Mouse (Mus musculus) testis, postnatal 10 days (tissue): ENCODE measurements at regions not wholly inside any gene's neighbourhood (a gene's known extent, or its start where the extent isn't known, plus 50 kb on each side); places are given as distances from the start of the nearest gene placed in this dataset.

ENCODE experiments used
- DNase-seq: peaks from one replicate; pipeline ENCODE4 v3.0.0; 2021; ENCODE audit warnings: low spot score

DNA sequence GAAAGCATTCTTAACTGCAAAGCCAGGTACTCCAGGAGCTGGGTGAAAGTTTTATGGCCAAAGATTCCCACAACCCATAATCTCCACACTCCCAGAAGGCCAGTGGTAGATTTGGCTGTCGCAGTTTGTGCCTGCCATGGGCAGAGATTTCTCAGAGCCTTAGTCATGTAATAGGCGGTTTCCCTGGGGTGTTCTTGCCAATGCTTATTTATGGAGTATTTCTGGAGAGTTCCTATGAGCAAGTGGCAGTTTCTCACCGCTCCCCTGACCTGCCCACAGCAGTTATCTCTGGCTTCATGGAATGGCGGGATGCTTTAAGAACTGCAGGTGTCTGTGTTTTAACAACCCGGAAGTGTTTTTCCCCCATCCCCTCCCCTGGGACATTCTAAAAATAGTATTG is 179.8 kb downstream of the 4933412E24Rik start:
- no peak for DNase-seq

DNA sequence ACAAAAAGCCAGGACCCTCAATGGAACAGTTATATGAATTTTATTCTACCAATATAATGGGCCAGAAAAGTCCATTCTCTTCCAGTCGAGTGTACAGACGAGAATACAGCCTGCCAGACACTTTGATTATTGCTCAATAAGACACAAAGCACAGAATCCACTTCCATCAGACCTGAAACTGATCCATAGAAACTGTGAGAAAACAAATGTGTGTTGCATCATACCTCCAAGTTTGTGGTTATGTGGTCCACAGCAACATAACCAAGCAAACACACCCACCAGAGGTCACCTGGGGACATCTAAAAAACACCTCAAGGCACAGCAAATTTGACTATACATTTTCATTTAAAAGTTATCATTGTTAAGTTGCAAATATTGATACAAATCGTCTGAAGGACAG is 183.2 kb downstream of the 4933412E24Rik start:
- DNase-seq: no peak

DNA sequence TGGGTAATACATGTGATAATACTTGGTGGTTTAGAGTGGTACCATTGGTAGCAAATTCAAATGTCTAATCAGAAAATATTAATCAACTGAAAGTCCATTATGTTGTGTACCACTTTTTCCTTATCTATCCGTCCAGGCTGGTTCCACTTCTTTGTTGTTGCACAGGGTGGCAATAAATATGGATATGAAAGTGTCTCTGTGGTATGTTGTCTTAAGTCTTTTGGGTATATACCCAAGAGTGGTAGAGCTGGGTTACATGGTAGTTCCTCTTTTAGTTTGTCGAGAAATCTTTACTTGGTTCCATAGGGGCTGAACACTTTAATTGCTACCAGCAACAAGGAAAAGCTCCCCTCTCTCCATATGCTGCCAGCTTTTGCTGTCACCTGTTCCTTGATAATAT is 184.9 kb downstream of the 4933412E24Rik start:
- DNase-seq: no peak

DNA sequence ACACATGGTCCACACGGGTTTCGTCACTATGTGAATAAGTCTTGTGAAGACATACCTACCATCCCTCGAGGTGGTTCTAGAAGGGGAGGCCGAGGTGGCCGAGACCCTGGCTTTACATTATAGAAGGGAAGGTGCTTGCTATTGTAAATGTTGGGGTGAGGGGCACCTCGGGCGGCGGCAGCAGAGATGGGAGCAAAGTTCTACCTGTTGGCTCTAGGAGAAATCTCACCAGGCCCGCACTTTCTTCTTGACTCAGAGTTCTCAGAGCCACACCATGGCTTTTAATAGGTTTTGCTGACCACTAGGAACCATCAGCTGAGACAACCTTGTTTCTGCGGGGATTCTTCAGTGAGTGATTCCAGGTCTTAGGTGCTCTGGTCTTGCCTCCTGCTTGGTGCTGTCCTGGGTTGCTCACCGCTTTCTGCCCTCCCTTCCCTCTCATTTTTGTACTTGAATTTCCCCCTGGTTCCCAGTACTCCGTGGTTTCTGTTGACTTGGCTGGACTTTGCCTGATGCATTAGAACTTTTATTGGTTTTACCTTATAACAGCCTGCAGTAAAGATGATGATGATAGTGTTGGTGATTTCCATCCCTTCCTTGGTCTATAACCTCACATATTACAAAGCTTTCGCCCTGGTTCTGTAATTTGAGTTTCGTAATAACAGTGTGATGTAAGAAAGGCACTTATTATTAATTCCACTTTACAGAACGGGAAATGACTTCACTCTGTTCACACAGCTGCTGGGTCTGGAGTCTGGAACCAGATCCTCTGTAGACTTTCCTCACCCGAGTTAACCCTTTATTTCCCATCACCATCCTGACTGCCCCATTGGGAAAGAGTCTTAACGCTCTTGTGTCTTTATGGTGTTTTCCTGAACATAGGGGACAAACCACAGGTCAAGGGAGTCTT is 185.6 kb downstream of the 4933412E24Rik start:
- DNase-seq: no peak

DNA sequence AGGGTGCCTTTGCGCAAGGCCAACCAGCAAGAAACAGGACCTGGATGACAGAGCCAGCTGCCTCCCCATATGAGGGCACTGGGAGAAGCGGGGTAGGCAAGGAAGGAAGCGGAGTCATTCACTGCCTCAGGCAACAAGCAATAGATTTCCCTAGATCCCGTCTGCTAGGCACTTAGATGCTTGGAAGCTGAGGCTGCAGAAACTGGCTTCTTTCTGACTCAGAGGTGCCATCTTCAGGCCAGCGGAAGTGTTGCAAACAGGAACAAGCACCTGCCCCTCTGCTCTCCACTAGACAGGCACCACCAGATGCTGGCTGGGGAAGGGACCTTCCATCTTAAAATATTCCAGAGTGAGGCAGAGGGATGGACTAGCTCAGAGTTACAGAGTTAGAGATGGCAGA is 188.0 kb downstream of the 4933412E24Rik start:
- DNase-seq: peak; percentile 86

DNA sequence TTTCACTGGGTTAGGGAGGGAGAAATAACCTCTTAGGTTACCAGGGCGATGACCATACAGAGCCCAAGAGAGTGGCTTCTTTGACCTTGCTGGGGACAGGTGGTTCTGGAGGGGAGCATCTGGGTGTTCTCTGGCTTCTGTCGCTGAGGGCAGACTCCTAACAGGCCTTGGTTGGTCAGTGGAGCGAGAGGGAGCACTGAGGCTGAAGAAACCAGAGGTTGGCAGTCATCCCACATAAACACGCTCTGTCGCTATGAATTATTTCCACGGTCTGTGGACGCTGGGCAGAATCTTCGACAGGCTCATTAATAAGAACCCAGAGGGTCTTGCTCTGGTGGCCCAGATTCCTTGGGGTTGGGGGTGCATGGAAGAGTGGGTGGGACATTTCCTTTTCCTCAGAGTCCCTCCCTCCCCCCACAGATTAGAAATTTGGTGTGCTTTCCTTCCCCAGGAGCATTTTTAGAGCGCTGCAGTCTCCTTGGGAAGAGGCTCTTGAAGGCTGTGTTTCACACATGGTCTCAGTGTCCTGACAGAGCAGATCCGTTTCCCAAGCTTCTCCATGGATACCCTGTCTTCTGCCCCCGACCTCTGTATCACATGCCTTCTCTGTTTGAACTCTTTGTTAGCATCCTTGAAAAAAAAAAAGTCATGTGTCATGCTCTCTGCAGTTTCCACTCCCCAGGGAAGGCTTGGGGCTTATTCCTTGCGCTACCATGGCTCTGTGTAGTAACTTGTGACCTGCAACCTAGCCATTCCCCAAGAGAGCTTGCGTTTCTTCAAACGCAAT is 190.1 kb downstream of the 4933412E24Rik start:
- DNase-seq: no peak

DNA sequence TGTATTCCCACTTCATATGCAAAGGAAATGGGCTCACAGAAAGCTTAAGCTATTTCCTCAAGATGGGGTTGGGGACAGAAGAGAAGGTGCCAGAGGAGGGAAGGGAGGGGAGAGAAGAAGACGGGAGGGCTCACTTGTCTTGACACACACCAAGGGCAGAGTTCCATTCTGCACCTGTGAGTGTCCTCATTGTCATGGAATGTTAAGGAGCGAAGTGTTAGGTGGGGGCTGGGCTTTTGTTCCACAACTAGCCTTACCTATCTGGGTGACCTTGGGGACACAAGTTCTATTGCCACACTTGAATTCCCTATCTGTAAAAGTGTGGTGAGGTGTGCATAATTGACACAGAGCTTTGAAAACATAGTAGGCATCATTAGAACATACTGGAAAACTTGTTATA is 192.5 kb downstream of the 4933412E24Rik start:
- DNase-seq: no peak

DNA sequence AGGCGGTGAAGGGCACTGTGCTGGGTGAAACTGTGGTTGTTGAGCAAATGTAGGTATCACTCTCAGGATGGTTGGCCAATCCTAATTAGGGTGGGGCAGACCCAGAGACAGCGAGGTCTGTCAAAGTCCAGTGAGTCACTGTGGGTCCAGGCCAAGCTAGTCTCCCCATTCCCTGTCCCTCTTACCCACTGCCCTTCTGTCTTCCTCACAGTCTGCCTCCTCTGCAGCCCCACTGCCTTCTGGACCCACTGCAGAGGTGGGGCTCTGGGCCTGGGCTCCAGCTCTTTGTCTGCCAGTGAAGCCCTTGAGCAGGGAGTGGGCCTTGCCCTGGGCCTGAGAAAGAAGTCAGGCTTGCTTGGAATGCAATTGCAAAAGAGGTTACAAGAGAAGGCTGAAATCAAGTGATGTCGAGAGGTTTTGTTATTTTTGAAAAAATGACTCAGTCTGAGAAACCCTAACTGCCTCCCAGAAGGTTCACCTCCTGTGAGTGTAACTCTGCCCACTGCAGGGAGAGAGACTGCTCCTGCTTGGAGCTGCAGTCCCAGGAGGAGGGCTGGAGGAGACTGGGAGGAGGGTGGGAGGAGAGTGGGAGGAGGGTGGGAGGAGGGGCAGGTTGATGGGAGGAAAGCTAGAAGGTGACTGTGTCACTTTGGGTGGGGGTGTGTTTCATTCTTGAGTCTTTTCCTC is 193.3 kb downstream of the 4933412E24Rik start:
- DNase-seq: no peak

DNA sequence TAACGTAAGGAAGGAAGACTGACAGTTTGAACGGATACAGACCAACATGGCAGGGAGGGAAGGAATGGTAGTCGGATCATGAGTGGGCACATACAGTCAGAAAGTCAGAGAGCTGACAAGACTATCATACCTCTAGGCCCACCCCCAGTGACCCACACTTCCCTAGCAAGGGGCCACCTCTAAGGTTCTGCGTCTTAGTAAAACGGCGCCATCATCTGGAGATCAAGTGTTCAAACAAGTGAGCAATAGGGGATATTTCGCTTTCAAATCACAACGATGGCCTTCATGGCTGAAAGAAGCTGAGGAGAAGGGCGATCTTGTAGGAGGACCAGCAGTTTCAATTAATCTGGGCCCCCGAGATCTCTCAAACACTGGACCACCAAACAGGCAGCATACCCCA is 196.1 kb downstream of the 4933412E24Rik start:
- no peak for DNase-seq

DNA sequence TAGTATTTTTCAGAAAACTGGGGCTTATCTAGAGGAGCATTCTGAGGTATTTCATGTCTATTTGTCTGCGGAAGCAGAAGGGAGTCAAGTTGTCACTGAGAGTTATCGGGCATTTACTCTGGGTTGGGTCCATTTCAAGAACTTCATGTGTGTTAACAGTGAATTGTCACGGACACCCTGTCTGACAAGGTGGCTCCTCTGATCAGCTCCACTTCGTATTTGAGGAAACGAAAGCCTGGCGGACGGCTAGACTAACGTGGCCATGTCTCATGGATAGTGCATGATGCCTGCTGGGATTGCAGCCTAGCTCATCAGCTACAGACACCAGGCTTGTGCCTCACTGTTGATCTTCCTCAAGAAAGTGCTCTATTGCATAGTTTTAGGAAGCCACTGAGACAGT is 200.4 kb downstream of the 4933412E24Rik start:
- no peak for DNase-seq

DNA sequence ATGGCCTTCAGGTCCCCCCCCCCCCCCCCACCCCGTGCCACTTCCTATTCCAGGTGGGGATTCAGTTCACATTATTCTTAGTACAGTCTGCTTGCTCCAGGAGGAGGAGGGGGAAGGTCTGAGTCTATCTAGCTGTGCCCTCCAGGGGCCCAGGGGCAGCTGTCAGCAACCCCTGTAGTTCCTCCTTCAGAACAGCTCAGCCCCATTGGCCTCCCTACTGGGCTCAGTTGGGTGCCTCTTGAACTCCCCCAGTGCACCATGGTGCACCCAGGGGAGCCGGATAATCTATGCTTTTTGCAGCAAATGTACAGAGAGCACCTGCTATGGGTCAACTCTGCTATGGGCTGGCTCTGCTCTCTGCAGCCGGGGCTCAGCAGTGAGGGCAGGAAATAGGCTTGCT is 204.8 kb downstream of the 4933412E24Rik start:
- DNase-seq: no peak

DNA sequence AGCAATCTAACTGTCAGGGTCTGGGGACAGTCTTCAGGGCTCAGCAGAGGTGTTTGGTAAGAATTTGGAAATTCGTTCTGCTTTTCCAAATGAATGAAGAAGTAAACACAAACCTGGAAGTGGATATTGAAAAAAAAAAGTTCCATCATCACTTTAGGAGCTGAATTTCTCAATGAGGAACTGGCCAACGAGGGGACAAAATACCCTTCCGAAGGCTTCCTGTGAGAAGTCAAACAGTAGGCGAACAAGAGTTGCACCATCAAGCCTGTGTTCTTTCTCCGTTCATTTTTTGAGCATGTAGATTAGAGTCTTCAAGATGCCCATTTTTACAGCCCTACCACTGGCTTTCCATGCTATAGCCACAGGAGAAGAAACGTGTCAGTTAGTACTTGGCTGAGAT is 207.1 kb downstream of the 4933412E24Rik start:
- no peak for DNase-seq

DNA sequence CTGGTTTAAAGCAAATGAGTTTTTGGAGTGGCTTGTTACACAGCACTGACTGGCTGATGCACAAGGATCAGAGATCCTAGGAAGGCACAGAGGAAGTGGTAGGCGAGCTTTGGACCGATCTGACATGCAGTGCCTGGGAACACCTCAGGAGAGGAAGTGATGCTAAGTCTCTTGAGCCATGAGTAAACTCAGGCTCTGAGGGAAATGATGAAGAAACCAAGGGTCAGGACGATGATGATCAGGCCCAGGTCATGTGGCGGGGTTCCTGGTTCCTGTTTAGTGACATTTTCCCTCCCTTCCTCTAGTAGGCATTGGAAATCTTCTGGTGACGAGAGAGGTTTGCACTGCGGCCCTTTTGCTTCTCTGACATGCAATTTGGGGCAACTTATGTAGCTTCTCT is 208.7 kb downstream of the 4933412E24Rik start:
- DNase-seq: no peak

DNA sequence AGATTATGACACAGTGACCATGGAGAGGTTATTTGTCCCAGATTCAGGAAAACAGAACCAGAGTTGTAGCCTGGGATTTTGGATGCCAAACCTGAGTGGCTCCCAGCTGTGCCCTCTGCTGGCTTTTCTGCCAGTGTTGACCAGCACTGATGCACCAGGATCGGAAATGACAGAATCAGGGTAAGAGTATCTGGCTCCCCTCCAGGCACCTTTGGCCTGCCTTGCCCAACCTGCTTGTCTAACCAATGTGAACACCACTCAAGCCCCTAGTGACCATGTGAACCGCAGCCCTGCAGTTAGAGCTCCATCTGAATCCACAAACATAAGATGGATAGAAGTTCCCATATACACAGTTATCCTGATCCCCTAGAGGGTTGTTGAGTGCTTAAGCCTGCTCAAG is 210.6 kb downstream of the 4933412E24Rik start:
- no peak for DNase-seq

DNA sequence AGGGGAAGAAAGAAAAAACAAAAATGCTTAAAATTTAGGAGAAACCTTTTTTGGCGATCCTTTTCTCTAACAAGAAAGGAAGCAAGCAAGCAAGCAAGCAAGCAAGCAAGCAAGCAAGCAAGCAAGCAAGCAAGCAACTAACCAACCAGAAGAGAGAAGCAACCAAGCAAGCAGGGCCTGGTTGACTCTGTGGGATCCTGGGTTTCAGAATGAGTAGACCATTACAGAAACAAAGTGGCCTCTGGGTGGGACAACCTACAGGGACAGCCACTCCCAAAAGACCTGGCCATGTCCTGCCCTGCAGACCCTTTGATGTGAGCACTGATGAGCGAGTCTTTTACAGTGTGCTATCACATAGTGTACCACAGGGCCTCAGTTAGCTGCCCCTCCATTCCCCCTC is 211.6 kb downstream of the 4933412E24Rik start:
- DNase-seq: no peak

DNA sequence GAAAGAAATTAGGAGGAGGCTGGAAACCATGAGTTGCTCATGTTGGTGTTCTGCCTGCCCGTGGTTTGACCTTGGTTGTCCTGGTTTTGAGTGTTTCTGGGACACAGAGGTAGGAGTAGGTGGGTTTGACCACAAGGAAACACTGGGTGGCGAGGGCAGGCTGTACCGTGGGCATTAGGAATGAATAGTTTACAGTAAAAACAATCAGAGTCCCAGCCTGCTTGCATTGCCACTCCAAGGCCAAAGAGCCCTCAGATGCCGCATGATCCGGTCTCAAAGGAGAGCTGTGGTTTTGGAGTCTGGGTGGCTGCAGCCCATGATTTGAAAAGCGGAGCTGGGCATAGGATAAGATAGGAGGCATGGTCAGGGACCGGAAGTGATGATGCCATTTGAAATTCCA is 212.0 kb downstream of the 4933412E24Rik start:
- DNase-seq: no peak

DNA sequence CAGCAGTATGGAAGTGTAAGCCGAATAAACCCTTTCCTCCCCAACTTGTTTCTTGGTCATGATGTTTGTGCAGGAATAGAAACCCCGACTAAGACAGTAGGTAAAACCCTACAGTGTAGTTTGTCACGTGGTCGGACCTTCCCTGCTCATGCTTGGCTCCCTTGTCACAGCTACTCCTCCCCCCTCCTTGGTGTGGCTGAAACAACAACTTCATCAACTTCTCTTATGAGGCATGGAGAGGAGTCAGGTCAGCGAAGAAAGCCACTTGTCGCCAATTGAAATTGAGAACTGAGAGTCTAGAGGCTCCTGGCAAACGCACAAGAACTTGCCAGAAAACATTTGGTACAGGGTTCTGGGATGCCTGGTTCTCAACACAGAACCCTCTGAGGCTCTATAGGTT is 214.1 kb downstream of the 4933412E24Rik start:
- DNase-seq: no peak

DNA sequence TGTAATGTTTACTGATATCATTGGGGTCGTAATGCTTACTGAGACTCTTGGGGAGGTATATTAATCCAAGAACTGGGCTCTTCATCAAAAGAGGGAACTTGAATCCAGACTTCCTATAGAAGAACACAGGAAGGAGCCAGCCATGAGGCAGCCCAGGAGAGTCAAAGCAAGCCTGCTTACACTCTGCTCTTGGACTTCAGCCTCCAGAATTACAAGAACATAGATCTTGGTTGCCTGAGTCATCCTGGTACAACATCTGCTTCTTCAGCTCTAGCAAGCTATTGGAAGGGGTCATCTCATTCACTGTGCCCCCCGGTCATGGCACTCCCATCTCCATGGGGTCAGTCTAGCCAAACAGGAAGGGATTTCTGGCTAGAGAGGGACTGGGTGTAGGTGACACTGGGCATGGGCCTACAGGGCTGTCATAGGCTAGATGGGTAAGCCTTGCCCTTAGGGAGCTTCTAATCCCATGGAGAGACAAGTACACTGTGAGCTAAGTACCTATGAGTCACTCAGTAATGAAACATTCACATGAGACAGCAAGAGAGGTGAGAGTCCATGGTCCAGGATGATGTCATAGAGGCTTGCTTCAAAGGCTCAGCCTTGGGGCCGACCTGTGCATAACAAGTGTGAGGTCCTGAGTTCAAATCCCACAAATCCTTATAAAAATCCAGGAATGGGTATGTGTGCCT is 217.1 kb downstream of the 4933412E24Rik start:
- DNase-seq: no peak

DNA sequence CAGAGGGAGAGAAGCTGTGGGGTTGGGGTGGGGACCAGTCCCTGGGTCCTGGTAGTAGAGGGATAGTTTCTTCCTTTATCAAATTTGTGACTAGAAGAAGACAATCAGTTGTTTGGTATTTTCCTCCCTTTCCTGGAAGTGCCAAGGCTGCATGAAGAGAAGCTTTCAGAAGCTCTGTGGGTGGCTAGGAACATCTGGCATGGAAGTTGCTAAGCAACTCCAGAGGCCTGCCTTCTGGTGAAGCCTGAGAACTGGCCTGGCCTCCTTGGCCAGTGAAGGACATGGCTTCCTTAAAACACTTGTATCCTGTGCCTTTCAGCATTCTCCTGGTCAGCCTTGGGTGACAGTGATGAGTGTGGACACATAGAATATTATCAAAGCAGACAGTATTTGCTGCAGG is 217.9 kb downstream of the 4933412E24Rik start:
- DNase-seq: no peak

DNA sequence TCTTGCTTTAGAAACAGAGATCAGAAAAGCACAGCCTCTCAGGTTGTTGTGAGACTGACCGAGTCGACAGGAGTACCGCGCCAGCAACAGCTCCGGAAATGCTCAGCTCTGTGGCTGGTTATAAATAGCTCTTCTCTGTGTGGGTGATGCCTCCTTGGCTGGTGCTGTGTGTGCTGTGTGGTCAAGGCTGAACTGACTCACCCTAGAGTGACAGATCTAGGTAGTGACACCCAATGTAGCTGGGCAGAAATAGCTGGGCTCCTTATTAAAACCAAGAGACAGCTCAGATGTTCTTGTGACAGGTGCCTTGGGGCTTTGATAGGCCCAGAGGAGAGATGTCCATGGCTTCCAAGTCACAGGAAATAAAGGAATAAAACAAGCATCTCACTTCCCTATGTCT is 220.7 kb downstream of the 4933412E24Rik start:
- DNase-seq: no peak

DNA sequence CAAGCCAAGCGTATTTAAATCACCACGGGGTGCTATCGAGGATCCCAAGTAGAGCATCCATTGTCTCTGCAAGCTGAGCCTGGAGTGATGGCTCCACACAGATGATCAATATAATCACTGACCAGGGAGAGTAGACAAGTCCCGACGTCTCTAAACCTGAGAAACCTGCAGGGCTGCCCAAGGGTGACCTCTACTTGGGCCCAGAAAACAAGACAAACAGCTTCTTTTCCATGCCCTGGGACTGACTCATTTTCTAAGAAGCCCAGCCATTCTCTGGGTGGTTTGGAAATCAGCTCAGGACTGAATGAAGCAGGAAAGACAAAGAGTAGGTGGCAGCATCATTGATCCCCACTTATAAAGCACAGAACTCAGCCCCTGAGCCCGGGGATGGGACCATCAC is 221.5 kb downstream of the 4933412E24Rik start:
- no peak for DNase-seq
